Mouse (Mus musculus) MN1 (cell line): ENCODE data around the gene Tmem150c.

ENCODE experiments used
- DNase-seq: peaks from one replicate; pipeline ENCODE4 v3.0.0-alpha.2; 2016; ENCODE audit warnings: low spot score

Gene Tmem150c

DNA sequence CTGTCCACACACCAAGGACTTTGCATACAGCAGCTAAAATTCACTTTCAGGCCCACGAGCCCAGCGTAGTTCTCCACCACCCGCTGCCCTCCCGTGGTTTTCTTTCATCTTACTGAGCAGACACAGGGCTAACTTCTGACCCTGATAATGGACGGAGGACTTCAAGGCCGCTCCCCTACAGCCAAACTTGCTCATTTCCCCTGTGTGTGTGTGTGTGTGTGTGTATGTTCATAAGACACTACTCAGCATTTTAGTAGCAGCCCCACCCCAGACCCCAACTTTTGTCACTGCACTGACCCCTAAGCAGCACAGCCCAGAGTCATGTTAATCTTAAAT is at the start of gene Tmem150c:
Gene Tmem150c (minus strand): TSS at position 171 of the 336 bp plus-strand sequence.
- DNase-seq = no peak

- DNase-seq = peak; percentile 86
These were observed 49.5 kb upstream of the Tmem150c start for GRCm38 (mm10) chr5:100209093-100209492.

DNA sequence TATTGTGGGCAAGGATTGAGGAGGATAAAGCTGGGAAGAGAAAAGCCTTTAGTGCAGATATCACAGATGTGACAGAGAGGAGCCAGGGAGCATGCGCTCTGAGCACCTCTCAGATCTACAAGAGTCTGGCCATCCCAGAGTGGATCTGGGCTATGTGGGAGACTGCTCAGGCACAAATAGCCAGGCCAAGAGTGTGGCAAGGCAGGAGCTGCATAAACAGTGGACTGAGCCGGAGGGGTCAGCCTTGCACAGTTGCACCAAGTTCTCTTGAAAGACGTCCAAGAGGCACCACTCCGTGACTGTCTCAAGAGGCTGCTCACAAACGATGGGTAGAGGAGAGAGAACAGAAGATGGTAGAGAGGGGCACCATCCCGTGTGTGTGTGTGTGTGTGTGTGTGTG is 47.1 kb upstream of the Tmem150c start:
- DNase-seq = no peak

GRCm38 (mm10) chr5:100205519-100206189 is 46.0 kb upstream of the Tmem150c start:
- no peak for DNase-seq

GRCm38 (mm10) chr5:100200805-100201204 is 41.2 kb upstream of the Tmem150c start:
- DNase-seq = peak; percentile 72

DNA sequence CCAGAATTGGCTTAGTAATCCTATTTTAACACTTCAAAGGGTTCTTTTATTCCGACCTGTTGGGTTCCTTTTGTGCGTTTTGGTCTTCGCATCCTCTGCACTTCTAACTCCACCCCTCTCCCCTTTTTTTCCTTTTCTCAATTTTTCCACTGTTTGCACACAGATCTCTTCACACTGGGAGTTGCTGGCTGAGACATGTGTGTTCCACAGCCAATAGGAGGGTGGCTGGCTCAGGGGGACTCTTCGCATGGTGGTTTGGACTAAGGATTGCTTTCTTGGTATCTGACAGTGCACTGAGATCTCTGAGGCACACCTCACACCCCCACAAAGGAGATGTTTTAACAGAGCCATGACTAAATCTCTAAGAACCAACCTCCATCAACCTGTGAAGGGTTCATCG is 40.7 kb upstream of the Tmem150c start:
- DNase-seq = no peak

GRCm38 (mm10) chr5:100199092-100199853 is 39.7 kb upstream of the Tmem150c start:
- DNase-seq = no peak

GRCm38 (mm10) chr5:100197476-100197875 is 37.9 kb upstream of the Tmem150c start:
- no peak for DNase-seq

DNA sequence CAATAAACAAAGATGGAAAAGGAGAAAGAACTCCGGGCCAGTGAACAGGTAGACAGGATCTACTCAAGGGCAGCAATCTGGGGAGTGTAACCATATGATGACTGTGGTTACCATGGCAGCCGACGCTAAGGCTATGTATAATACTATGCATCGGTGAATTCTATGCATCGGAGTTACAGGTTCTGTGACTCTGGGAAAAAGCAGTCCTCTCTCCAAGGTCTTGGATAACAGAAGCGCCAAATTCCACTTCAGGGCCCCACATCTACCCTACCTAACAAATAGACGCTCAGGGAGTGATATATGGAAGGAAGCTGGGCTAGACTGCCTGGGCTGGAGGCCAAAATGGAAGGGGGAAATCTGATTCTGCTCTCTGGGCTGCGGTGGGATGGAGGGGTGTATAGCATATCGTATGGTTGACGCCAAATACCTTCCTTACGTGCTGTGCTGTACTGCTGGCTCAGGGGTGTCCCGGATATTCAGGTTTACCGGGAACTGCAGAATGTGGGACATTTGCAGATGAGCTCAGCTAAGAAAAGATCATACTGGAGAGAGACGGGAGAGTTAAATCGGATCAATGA is 37.3 kb upstream of the Tmem150c start:
- no peak for DNase-seq

- no peak for DNase-seq
These were observed 36.8 kb upstream of the Tmem150c start for GRCm38 (mm10) chr5:100196397-100196796.

- DNase-seq = no peak
These were observed 32.0 kb upstream of the Tmem150c start for GRCm38 (mm10) chr5:100191438-100192190.

- DNase-seq = no peak
These were observed 27.7 kb upstream of the Tmem150c start for GRCm38 (mm10) chr5:100187035-100187901.

- DNase-seq = no peak
These were observed 27.0 kb upstream of the Tmem150c start for GRCm38 (mm10) chr5:100186618-100187017.

DNA sequence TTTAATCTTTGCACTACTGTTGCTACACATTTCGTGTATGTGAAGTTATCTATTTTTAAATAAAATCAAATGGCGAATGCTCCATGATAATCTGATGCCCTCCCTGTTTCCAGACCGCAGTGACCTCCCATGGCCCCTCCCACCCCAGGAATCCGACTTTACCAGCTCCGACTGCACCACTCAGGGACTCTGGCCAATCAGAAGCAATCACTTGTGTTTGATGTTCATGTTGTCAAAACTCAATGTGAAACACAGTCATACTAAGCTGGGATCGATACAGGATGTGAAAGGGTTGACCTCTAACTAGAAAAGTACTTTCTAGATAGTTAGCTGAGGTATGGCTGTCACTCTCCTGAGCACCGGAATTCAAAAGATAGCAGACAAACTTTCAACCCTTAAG is 26.3 kb upstream of the Tmem150c start:
- DNase-seq = no peak

GRCm38 (mm10) chr5:100181011-100181410 is 21.4 kb upstream of the Tmem150c start:
- DNase-seq = no peak

- no peak for DNase-seq
These were observed 19.2 kb upstream of the Tmem150c start for GRCm38 (mm10) chr5:100178781-100179165.

DNA sequence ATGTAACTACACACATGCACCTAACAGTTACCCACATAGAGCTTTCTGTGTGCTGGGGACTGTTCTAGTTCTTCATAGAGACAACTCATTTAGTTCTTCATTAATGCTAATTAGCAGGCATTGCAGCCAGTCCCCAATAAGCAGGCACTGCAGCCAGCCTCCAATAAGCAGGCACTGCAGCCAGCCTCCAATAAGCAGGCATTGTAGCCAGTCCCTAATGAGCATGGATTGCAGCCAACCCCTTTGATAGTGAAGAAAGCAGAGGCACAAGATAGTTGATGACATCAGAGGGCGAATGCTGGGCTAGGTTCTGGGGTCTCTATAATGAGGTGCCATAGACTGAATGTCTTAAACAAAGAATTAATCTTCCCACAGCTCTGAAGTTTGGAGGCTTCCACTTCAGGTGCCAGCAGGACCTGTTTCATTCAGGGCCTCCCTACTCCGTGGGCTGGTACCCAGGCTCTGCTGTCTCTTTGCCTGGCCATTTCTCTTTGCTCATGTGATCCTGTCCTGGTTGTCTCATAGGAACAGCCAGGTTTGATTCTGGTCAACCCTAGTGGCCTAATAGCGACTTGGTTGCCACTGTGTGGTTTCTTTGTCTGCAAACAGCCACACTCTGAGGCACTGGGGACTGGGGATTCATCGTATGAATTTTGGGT is 18.6 kb upstream of the Tmem150c start:
- DNase-seq = no peak

- no peak for DNase-seq
These were observed 17.9 kb upstream of the Tmem150c start for GRCm38 (mm10) chr5:100177547-100177946.

- DNase-seq = no peak
These were observed 16.5 kb upstream of the Tmem150c start for GRCm38 (mm10) chr5:100176096-100176495.

- no peak for DNase-seq
These were observed 16.0 kb upstream of the Tmem150c start for GRCm38 (mm10) chr5:100175582-100175981.

- DNase-seq = no peak
These were observed 12.5 kb upstream of the Tmem150c start for GRCm38 (mm10) chr5:100172104-100172503.
